Mouse (Mus musculus) cerebellum, adult (tissue): Measurements from ENCODE around the gene Txn2.

ENCODE experiments used
- ATAC-seq: cut with Nextera tagmentation; 2 replicates; pipeline ENCODE4 v1.9.2; 2017; ENCODE audit warnings: mild to moderate bottlenecking, moderate library complexity, mixed read lengths; ENCODE audit not compliant: insufficient number of reproducible peaks, low FRiP score, low TSS enrichment

Txn2 gene

DNA sequence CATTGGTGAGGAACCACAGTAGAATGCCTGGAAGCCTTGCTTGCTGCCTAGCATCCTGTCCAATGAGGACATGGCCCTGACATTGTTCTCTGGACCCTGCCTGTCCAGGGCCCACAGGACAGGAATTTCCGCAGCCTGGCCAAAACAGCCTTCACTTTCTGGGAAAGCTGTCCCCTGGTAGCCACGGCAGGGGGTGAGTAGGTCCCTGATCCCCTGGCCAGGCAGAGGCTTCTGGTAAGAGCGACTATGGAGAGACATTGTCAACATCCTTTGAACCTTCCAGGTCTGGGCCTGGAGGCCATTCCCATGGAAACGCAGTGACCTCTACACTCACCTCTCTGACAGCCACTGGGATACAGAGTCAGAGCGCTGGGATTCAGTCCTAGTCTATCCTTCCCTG is 16.8 kb downstream of the Txn2 start:
- no peak for ATAC-seq

DNA sequence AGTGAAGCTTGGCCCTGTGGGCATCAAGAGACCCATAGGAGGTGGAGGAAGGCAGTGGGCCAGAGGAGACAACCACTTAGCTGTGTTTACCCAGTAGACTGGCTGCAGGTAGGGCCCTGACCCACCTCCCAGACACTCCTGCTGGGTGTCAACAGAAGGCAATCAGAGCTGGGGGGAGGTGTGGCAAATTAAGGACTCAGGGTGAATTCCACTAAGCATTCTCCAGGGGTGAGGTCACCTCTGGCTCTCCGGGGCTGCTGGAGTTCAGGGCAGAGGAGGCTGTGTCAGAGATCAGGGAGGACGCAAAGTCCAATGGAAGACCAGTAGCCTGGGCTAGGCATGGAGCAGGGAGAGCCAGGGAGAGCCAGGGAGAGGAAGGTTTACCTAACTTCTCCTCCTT is 17.7 kb downstream of the Txn2 start:
- no peak for ATAC-seq

- ATAC-seq = no peak
Measured at GRCm38 (mm10) chr15:77907646-77908518, 20.9 kb downstream of the Txn2 start.

DNA sequence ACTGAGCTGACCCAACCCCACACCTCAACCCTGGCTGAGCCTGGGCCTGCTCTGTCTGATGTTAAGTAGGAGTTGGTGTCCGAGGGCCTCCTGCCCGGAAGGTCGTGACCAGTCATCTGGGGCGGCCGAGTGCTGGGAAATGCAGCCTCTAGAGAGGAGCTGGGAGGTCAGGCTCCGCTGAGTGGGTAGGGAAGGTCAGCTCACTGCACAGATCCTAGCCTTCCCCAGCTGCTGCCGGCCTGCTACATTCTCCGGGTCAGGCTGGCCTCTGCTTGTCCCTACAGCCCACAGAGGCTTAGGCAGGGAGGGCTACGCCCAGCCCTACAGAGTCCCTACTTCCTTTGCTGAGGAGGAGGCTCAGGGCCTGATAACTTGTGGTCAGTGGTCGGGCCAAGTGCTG is 22.3 kb downstream of the Txn2 start:
- no peak for ATAC-seq

DNA sequence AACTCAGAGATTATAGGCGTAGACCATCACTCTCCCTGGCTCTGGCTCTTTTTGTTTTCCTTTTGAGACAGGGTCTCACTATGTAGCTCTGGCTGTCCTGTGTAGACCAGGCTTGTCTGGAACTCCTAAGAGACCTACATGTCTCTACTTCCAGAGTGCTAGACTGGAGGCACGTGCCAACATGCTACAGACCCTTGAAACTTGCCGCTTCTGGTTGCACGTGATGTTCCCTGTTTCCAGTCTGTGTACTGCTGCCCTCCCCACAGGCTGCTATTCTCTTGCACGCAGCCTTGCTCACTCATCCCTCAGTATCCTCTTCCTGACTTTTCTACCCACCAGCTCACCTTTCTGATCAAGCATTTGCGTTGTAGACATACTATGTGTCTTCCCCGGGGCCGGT is 22.7 kb downstream of the Txn2 start:
- ATAC-seq = no peak

GRCm38 (mm10) chr15:77905275-77905970 is 23.4 kb downstream of the Txn2 start:
- no peak for ATAC-seq

DNA sequence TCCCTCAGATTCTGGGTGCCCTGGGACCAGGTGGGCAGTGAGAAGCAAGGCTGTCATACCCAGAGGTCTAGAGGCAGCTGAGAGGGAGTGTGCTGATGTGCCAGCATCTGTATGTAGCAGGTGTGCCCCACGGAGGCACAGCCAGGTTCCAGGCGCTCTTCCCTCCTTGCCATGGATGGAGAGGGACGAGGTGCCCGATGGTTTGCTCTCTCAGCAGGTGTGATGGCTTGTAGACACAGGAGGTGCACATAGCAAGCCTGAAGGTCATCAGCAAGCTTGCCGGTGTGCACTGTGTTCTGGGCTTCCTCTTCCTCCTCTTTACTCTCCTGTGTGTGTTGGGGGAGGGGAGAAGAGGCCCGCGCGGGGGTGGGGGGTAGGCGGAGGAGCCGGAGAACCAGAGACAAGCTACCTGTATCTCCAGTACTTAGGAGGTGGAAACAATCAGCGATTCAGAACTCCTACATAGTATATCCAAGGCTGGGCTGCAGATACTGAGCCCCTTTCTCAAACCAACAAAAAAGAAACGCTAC is 24.4 kb downstream of the Txn2 start:
- ATAC-seq = no peak

GRCm38 (mm10) chr15:77903176-77903575 is 25.6 kb downstream of the Txn2 start:
- ATAC-seq = no peak

DNA sequence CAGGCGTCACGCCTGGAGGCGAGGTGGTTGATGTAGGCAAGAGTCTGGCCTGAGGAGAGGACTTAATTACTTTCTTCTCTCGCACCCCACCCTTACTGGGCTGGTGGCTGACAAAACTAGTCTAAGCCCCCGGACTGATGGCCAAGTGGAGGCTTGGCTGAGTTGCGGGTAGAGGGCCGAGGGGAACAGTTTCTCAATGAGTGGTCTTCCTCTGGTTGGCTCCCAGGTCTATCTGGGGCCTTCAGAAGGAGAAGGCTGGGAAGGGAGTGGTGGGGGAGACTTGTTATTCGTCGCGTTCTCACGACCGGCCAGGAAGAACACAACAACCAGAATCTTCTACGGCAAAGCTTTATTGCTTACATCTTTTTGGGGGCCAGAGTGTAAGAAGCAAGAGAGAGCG is 33.9 kb downstream of the Txn2 start:
- ATAC-seq = no peak

DNA sequence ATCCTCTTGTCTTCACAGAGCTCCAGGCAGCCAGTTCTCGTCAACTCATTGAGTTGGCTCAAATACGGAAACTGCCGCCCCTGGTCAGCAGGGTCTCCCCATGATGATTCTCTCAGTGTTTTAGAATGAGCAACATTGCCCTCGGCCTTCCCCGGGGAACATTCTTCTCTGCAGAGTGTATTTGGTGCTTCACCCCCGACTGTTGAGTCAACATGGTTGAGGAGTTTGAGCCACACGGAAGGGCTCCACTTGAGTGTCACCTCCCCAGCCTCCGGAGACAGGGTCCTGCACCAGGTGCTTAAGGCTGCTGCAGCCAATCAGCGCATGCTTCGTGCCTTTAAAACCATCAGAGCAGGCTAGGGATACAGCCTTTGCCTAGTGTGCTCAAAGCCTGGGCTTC is 35.5 kb downstream of the Txn2 start:
- no peak for ATAC-seq

DNA sequence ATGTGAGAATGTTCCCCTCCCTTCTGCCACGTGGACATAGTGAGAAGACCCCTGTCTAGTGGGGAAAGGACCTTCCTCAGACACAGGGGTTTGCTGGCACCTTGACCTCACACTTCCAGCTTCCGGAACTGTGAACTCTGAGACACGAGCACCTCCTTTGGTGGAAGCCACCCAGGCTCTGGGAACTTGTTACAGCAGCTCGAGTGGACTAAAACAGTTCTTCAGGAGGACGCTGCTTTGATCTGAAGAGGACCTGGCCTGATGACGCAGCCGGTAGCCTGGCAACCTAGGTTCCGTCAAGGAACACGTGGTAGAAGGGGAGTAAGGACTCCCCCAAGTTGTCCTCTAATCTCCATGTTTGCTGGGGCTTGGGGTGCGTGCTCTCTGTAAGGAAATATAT is 36.4 kb downstream of the Txn2 start:
- ATAC-seq = no peak

DNA sequence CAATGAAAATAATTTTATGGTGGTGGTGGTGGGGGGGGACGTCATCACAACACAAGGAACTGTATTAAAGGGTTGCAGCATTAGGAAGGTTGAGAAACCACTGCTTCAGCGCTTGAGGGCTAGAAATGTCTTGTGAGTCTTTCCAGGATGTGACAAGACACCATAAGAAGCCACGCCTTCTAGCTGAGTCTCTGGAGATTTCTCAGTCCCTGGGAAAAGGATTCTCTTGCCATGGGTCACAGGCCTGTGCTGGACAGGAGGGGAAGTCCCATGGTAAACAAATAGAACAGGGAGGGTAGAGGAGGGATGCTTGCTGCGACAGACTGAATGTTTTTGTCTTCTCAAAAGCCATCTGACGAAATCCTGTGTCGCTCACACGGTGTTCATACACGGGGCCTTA is 37.0 kb downstream of the Txn2 start:
- ATAC-seq = no peak

- ATAC-seq = no peak
Measured at GRCm38 (mm10) chr15:77889761-77890422, 38.9 kb downstream of the Txn2 start.

GRCm38 (mm10) chr15:77888286-77888685 is 40.5 kb downstream of the Txn2 start:
- no peak for ATAC-seq

GRCm38 (mm10) chr15:77887093-77887488 is 41.7 kb downstream of the Txn2 start:
- ATAC-seq = no peak

GRCm38 (mm10) chr15:77886369-77887092 is 42.3 kb downstream of the Txn2 start:
- ATAC-seq = no peak

DNA sequence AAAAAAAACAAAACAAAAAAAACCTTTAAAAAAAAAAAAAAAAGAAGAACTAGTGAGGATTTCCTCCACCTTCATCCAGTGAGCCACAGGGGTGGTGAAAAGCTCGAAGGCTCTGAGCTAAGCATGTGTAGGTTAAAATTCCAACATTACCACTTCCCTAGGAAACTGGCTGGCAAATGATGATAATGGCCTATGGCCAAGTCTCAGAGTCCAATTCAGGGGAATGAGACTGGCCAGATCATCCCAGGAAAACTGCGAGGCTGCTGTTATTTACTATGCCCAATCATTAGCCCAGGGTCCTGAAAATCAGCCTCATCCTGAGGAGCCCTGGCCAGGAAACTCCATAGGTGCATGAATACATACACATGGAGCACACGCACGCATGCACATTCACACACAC is 42.9 kb downstream of the Txn2 start:
- ATAC-seq = no peak

GRCm38 (mm10) chr15:77885159-77885558 is 43.6 kb downstream of the Txn2 start:
- ATAC-seq = no peak

DNA sequence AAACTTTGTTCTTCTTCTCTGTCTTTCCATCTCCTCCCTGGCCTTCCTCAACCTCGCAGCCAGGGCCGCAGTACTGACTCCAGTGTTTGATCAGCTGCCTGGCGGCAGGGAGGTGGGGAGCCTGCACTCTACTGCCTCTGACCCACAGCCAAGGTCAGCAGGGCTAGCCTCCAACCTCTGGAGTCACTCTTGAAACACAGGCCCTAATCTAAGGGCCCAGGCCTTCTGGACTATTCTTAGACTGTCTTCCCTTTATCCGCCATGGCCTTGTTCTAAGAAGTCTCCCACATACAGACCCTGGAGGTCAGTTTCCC is 45.2 kb downstream of the Txn2 start:
- no peak for ATAC-seq

DNA sequence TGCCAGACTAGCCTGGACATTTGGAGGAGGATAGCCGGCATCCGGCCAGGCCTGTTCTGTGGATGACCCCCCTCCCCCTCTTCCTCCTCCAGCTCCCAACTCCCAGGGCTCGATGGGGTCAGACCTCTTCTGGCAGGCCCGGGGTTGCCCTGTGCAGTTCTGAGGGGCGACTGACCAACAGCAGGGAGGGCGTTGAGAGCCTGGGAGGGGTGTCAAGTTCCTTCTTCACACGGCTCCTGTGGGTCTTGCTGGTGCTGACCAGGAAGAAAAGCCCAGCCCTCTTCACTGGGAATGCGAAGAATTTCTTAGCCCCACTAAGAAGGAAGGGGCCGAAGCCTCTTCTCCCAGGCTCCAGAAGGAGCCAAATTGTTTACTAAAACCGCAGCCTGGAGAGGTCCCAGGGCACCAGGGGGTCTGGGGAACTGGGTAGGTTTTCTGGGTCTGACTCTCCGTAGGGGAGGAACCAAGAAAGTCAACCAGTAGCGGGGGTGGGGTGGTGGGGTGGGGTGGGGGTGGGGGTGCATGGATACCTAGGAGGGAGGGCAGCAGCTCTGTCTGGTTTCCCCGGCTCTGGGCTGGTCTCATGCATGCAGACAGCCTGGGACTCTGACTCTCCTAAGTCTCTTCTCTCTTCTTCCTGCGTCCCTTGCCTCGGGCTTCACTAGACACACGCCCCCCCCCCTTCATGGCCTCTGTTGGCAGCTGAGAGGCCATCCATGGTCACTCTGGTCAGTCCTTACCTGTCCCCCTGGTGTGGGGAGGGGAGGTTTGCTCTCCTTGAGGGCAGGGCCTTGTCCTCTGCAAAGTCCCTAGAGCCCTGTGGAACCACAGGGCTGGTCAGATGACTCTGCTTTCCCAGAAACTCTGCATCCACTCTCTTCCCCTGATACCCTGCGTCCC is 45.8 kb downstream of the Txn2 start:
- no peak for ATAC-seq
